Mouse (Mus musculus): Measurements from ENCODE around the gene Inava.

- TF ChIP-seq POLR2A (IDR thresholded peaks at IDR 0.05; ENCODE audit: low read depth, low read length): no peak
- no peak for TF ChIP-seq CTCF (IDR thresholded peaks at IDR 0.05; ENCODE audit: borderline replicate concordance, insufficient read depth, low read length)
Measured at GRCm38 (mm10) chr1:136220037-136220871, 13.8 kb downstream of the Inava start.

All from embryonic fibroblast, embryonic 13.5 days (primary cell).